ENCODE assay signal across 8 mouse cellular contexts in the genomic region with DNA sequence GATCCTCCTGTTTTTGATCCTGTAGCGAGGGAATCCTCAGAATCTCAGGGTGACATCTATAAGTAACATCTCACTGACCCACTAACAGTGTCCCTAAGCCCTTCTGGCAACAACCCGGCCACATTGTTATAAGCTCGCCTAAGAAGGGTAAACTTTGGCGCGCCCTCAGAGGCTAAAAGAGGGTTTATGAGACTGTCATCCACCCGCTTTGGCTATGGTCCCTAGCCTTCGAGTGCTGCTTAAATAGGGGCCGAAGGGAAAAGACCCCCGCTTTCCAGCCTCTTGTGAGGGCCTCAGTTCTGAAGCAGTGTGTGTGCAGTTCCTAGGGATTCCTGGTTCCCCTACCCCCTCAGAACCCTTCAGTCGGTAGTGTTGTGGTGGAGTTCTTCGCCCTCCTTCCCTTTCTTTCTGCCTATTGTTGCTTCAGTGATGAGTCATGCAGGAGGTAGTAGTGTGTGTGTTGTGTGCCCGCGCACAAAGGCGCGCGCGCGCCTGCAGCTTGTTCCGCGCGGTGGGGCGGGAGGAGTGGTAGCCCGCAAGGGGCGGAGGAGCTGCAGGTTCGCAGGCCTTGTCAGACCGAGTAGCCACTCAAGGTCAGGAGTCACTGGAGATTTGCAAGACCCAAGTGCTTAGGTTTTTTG. TPM values are rescaled to one million over a fixed set of nuclear protein-coding genes. Genes with fewer than 3 reads are reported as not detected.
A peak's percentile ranks its signal among the peaks of the same experiment; 100 is the strongest.
DNase-seq lines count a peak whose midpoint lies in the region; ATAC-seq and TF ChIP-seq lines count a peak whose summit lies in the region.

No protein-coding gene starts in this region.

- no peak for TF ChIP-seq POLR2A in cortical plate, adult 2 months (IDR thresholded peaks at IDR 0.05; ENCODE audit: extremely low read depth, insufficient read depth, low read length)

- H3K4me2 ChIP-seq in kidney, embryonic 14.5 days (replicated peaks; ENCODE audit: low read depth, low read length), result peak overlapping the region; percentile 90
- peak overlapping the region; percentile 89 for H3K4me2 ChIP-seq in liver, postnatal 0 days (ENCODE audit: low read depth, low read length)
- peak overlapping the region; percentile 91 for H3K4me2 ChIP-seq in neural tube, embryonic 11.5 days (ENCODE audit: low read depth)

- H3K4me3 ChIP-seq in cortical plate, adult 2 months (ENCODE audit: insufficient read depth, low read length), result peak overlapping the region; percentile 90
- peak overlapping the region; percentile 92 for H3K4me3 ChIP-seq in kidney, embryonic 14.5 days (ENCODE audit: low read length)
- peak overlapping the region; percentile 85 for H3K4me3 ChIP-seq in liver, postnatal 0 days (ENCODE audit: low read depth, low read length)
- peak overlapping the region; percentile 63 for H3K4me3 ChIP-seq in neural tube, embryonic 11.5 days (ENCODE audit: low read depth, low read length)

- peak overlapping the region; percentile 55; the same call in 1 of the 2 replicates for H3K27ac ChIP-seq in cortical plate, adult 2 months (ENCODE audit: insufficient read depth, low read length)
- peak overlapping the region; percentile 90 for H3K27ac ChIP-seq in kidney, embryonic 14.5 days (ENCODE audit: low read depth, low read length)
- H3K27ac ChIP-seq in liver, postnatal 0 days (ENCODE audit: low read depth), result peak overlapping the region; percentile 98
- H3K27ac ChIP-seq in neural tube, embryonic 11.5 days (ENCODE audit: low read depth, low read length), result peak overlapping the region; percentile 89; the same call in 1 of the 2 replicates

- no peak for TF ChIP-seq EP300 in liver, postnatal 0 days (IDR thresholded peaks at IDR 0.05; ENCODE audit: low read depth)

- no peaks in the 10 kb centered on the region for H3K27me3 ChIP-seq in kidney, embryonic 14.5 days (ENCODE audit: control insufficient read depth, insufficient read depth, low read length)
- H3K27me3 ChIP-seq in liver, postnatal 0 days (ENCODE audit: insufficient read depth, low read length), result no peaks in the 10 kb centered on the region
- H3K27me3 ChIP-seq in neural tube, embryonic 11.5 days (ENCODE audit: control insufficient read depth, insufficient read depth, low read length), result no peaks in the 10 kb centered on the region

- no peak for TF ChIP-seq CTCF in cortical plate, adult 2 months (IDR thresholded peaks at IDR 0.05; ENCODE audit: extremely low read depth, insufficient read depth, low read length)
- TF ChIP-seq CTCF in liver, postnatal 0 days (IDR thresholded peaks at IDR 0.05; ENCODE audit: low read depth), result no peak

- no peak for ATAC-seq in kidney, embryonic 14.5 days (ENCODE audit: low FRiP score, low TSS enrichment)
- no peak for ATAC-seq in liver, postnatal 0 days
- no peak for ATAC-seq in neural tube, embryonic 11.5 days (ENCODE audit: insufficient read depth, low FRiP score, low TSS enrichment)

- peak overlapping the region; percentile 56 for H3K9ac ChIP-seq in kidney, embryonic 14.5 days (ENCODE audit: low read depth, low read length)
- H3K9ac ChIP-seq in liver, postnatal 0 days (replicated peaks), result peak overlapping the region; percentile 74
- H3K9ac ChIP-seq in neural tube, embryonic 11.5 days (ENCODE audit: low read length), result peak overlapping the region; percentile 33

- DNase-seq in urinary bladder, postnatal 14 days (ENCODE audit: low spot score), result peak; percentile 75
- DNase-seq in urinary bladder, postnatal 10 days (ENCODE audit: low spot score), result no peak
- peak; percentile 68 to 72 for DNase-seq in heart, adult 9 months (ENCODE audit: low spot score in 2 of 2)
- DNase-seq in liver, postnatal 0 days, result peak; percentile 79
- peak; percentile 69 for DNase-seq in neural tube, embryonic 11.5 days (ENCODE audit: low spot score)
- peak; percentile 65 for DNase-seq in telencephalon, adult 2 months (ENCODE audit: low read depth, low spot score)

- WGBS in kidney, embryonic 14.5 days, result 1% methylated on average over 26 of the region's 26 CpGs
- WGBS in liver, postnatal 0 days (ENCODE audit: insufficient replicate concordance), result 2% methylated on average over 26 of the region's 26 CpGs
- WGBS in neural tube, embryonic 11.5 days, result 1% methylated on average over 26 of the region's 26 CpGs

- 0 out of 2 replicates have a peak, but pooled peaks cover 3% of the 10 kb centered on the region for H3K4me1 ChIP-seq in cortical plate, adult 2 months (ENCODE audit: control insufficient read depth, insufficient read depth, low read length)
- H3K4me1 ChIP-seq in kidney, embryonic 14.5 days (ENCODE audit: control insufficient read depth, insufficient read depth, low read length), result peaks cover 38% of the 10 kb centered on the region
- peaks cover 62% of the 10 kb centered on the region for H3K4me1 ChIP-seq in liver, postnatal 0 days (ENCODE audit: insufficient read depth)
- peaks cover 20% of the 10 kb centered on the region for H3K4me1 ChIP-seq in neural tube, embryonic 11.5 days (ENCODE audit: control insufficient read depth, insufficient read depth, low read length)

- H3K9me3 ChIP-seq in kidney, embryonic 14.5 days (ENCODE audit: control insufficient read depth, low read length), result no peaks in the 10 kb centered on the region
- no peaks in the 10 kb centered on the region for H3K9me3 ChIP-seq in liver, postnatal 0 days (ENCODE audit: low read length)
- no peaks in the 10 kb centered on the region for H3K9me3 ChIP-seq in neural tube, embryonic 11.5 days (ENCODE audit: control insufficient read depth, low read length)

- no peaks in the 10 kb centered on the region for H3K36me3 ChIP-seq in kidney, embryonic 14.5 days (ENCODE audit: control insufficient read depth, insufficient read depth, low read length)
- peaks cover 5% of the 10 kb centered on the region; the same call in 1 of the 2 replicates for H3K36me3 ChIP-seq in liver, postnatal 0 days (replicated peaks; ENCODE audit: insufficient read depth, low read length)
- H3K36me3 ChIP-seq in neural tube, embryonic 11.5 days (ENCODE audit: control insufficient read depth, insufficient read depth, low read length), result no peaks in the 10 kb centered on the region

RNA-seq across cellular contexts. Expression of a gene that starts 1.9 kb away (rescaled TPM):
- 19.9 and 22.1 TPM in 2 replicates for polyA plus RNA-seq in cortical plate, adult 2 months (2012; rRNA removed)
- polyA plus RNA-seq in kidney, embryonic 14.5 days (2014; fragmentation: Nextera tagmentation; extraction: Ambion mirVana), result 4.9 and 6.6 TPM in 2 replicates
- 1.3 and 1.4 TPM in 2 replicates for polyA plus RNA-seq in liver, postnatal 0 days (2015; fragmentation: Nextera tagmentation; extraction: Ambion mirVana)
- polyA plus RNA-seq in neural tube, embryonic 11.5 days (2014; fragmentation: Nextera tagmentation; extraction: Ambion mirVana), result 5.2 and 6.9 TPM in 2 replicates
